Mouse (Mus musculus): ENCODE measurements at regions not wholly inside any gene's neighbourhood (a gene's known extent, or its start where the extent isn't known, plus 50 kb on each side); places are given as distances from the start of the nearest gene placed in this dataset.

DNA sequence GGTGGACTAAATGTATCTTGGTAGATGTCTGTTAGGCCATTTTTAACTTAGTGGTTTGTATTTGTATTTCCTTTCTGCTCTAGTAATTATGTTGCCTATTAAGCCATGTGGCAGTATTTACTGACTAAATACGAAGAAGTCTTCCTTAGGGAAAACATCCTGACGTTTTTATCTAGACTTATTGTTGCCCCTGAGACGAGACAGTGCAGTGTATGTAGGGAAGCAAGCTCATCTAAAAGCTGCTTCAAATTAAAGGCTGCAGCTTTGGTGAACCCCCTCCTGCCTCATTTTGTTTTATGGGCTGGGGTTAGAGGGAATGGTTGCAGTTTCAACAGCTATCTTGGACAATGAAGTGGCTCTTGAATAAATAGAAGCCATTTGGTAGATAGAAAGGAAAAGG, 54.6 kb upstream of the C1galt1 start:
- Histone ChIP-seq H3K4me1 (ENCODE audit: insufficient read depth) (no peaks in the 10 kb centered on the region), H3K36me3 (replicated peaks; ENCODE audit: insufficient read depth, low read length) (no peaks in the 10 kb centered on the region), H3K27me3 (ENCODE audit: insufficient read depth, low read length) (no peaks in the 10 kb centered on the region), H3K9me3 (ENCODE audit: low read length) (no peaks in the 10 kb centered on the region), H3K4me3 (ENCODE audit: low read depth, low read length) (no peak overlapping the region), H3K9ac (replicated peaks) (no peak overlapping the region), H3K27ac (ENCODE audit: low read depth) (no peak overlapping the region), H3K4me2 (ENCODE audit: low read depth, low read length) (no peak overlapping the region)
- no peak for ATAC-seq
- no peak for DNase-seq
- WGBS (ENCODE audit: insufficient replicate concordance), result 40% methylated on average over 3 of the region's 3 CpGs
- TF ChIP-seq CTCF (IDR thresholded peaks at IDR 0.05; ENCODE audit: low read depth) (no peak), EP300 (IDR thresholded peaks at IDR 0.05; ENCODE audit: low read depth) (no peak)

- Histone ChIP-seq H3K27me3 (ENCODE audit: insufficient read depth, low read length) (no peaks in the 10 kb centered on the region), H3K4me2 (ENCODE audit: low read depth, low read length) (no peak overlapping the region), H3K36me3 (replicated peaks; ENCODE audit: insufficient read depth, low read length) (no peaks in the 10 kb centered on the region), H3K27ac (ENCODE audit: low read depth) (no peak overlapping the region), H3K4me3 (ENCODE audit: low read depth, low read length) (no peak overlapping the region), H3K9me3 (ENCODE audit: low read length) (no peaks in the 10 kb centered on the region), H3K4me1 (ENCODE audit: insufficient read depth) (no peaks in the 10 kb centered on the region), H3K9ac (replicated peaks) (no peak overlapping the region)
- ATAC-seq (no peak), DNase-seq (no peak)
- 36% methylated on average over 3 of the region's 3 CpGs for WGBS (ENCODE audit: insufficient replicate concordance)
- no peak for TF ChIP-seq CTCF (IDR thresholded peaks at IDR 0.05; ENCODE audit: low read depth)
- TF ChIP-seq EP300 (IDR thresholded peaks at IDR 0.05; ENCODE audit: low read depth), result no peak
Observed at GRCm38 (mm10) chr6:7789071-7789470, 55.6 kb upstream of the C1galt1 start.

- H3K27ac ChIP-seq (ENCODE audit: low read depth), result no peak overlapping the region
- no peaks in the 10 kb centered on the region for H3K27me3 ChIP-seq (ENCODE audit: insufficient read depth, low read length)
- no peak for DNase-seq
- H3K9ac ChIP-seq (replicated peaks), result no peak overlapping the region
- H3K4me1 ChIP-seq (ENCODE audit: insufficient read depth), result no peaks in the 10 kb centered on the region
- TF ChIP-seq CTCF (IDR thresholded peaks at IDR 0.05; ENCODE audit: low read depth), result no peak
- no peak for TF ChIP-seq EP300 (IDR thresholded peaks at IDR 0.05; ENCODE audit: low read depth)
- H3K36me3 ChIP-seq (replicated peaks; ENCODE audit: insufficient read depth, low read length), result no peaks in the 10 kb centered on the region
- H3K4me2 ChIP-seq (ENCODE audit: low read depth, low read length), result no peak overlapping the region
- no peaks in the 10 kb centered on the region for H3K9me3 ChIP-seq (ENCODE audit: low read length)
- no peak overlapping the region for H3K4me3 ChIP-seq (ENCODE audit: low read depth, low read length)
- WGBS (ENCODE audit: insufficient replicate concordance), result 53% methylated on average over 4 of the region's 4 CpGs
- ATAC-seq, result no peak
Observed at GRCm38 (mm10) chr6:7785407-7785806, 59.2 kb upstream of the C1galt1 start.

DNA sequence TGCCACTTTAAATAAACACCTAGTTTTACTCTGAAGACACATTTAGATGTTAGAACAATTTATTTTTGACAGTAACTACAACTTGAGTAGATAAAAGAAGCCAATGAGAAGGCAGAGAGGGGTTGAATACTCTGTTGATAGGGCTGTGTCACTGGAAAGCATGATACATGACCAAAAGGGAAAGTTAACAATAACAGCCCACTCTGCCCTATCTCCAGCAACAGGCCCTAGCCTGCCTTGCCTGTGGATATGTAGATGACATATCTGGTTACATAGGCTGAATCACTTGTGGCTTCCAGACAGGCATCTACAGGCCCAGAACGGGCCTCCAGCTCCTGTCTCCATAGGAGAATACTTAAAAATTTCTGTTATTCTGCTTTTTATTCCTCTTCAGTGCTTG, 61.6 kb upstream of the C1galt1 start:
- Histone ChIP-seq H3K4me3 (ENCODE audit: low read depth, low read length) (no peak overlapping the region), H3K36me3 (replicated peaks; ENCODE audit: insufficient read depth, low read length) (no peaks in the 10 kb centered on the region), H3K9ac (replicated peaks) (no peak overlapping the region), H3K4me2 (ENCODE audit: low read depth, low read length) (no peak overlapping the region), H3K9me3 (ENCODE audit: low read length) (no peaks in the 10 kb centered on the region), H3K27ac (ENCODE audit: low read depth) (no peak overlapping the region), H3K27me3 (ENCODE audit: insufficient read depth, low read length) (no peaks in the 10 kb centered on the region), H3K4me1 (ENCODE audit: insufficient read depth) (0 out of 2 replicates have a peak, but pooled peaks cover 3% of the 10 kb centered on the region)
- DNase-seq (peak; percentile 18), ATAC-seq (peak; percentile 86)
- TF ChIP-seq EP300 (IDR thresholded peaks at IDR 0.05; ENCODE audit: low read depth) (peak; percentile 92), CTCF (IDR thresholded peaks at IDR 0.05; ENCODE audit: low read depth) (no peak)
- 33% methylated on average over 1 of the region's 1 CpGs for WGBS (ENCODE audit: insufficient replicate concordance)

DNA sequence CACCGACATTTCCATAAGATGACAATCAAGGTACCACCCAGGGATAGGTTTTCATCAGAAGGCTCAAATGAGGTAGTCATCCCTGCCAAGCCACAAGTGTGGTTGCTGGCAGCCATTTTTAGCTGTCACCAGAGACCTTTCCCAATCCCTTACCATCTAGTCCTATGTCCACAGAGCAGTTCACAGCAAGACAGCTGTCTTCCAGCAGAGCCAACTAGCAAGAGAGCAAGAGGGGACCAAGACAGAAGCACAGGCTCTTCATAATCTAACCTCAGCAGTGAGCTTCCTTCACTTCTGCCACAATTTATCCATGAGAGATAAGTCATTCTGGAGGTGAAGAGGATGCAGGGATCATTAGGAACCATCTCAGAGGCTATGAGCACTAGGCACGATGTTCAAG, 64.7 kb upstream of the C1galt1 start:
- Histone ChIP-seq H3K4me3 (ENCODE audit: low read depth, low read length) (no peak overlapping the region), H3K27ac (ENCODE audit: low read depth) (no peak overlapping the region), H3K9ac (replicated peaks) (no peak overlapping the region), H3K36me3 (replicated peaks; ENCODE audit: insufficient read depth, low read length) (no peaks in the 10 kb centered on the region), H3K9me3 (ENCODE audit: low read length) (no peaks in the 10 kb centered on the region), H3K4me1 (ENCODE audit: insufficient read depth) (0 out of 2 replicates have a peak, but pooled peaks cover 3% of the 10 kb centered on the region), H3K4me2 (ENCODE audit: low read depth, low read length) (no peak overlapping the region), H3K27me3 (ENCODE audit: insufficient read depth, low read length) (no peaks in the 10 kb centered on the region)
- TF ChIP-seq CTCF (IDR thresholded peaks at IDR 0.05; ENCODE audit: low read depth) (no peak), EP300 (IDR thresholded peaks at IDR 0.05; ENCODE audit: low read depth) (no peak)
- WGBS (ENCODE audit: insufficient replicate concordance), result 77% methylated on average over 2 of the region's 2 CpGs
- no peak for ATAC-seq
- no peak for DNase-seq

- H3K9ac ChIP-seq (replicated peaks), result no peak overlapping the region
- peak; percentile 62 for ATAC-seq
- H3K27me3 ChIP-seq (ENCODE audit: insufficient read depth, low read length), result no peaks in the 10 kb centered on the region
- H3K9me3 ChIP-seq (ENCODE audit: low read length), result no peaks in the 10 kb centered on the region
- H3K4me2 ChIP-seq (ENCODE audit: low read depth, low read length), result peak overlapping the region; percentile 24; the same call in 1 of the 2 replicates
- WGBS (ENCODE audit: insufficient replicate concordance), result 42% methylated on average over 7 of the region's 7 CpGs
- TF ChIP-seq EP300 (IDR thresholded peaks at IDR 0.05; ENCODE audit: low read depth), result peak; percentile 84
- no peak for TF ChIP-seq CTCF (IDR thresholded peaks at IDR 0.05; ENCODE audit: low read depth)
- no peak overlapping the region for H3K4me3 ChIP-seq (ENCODE audit: low read depth, low read length)
- DNase-seq, result no peak
- H3K4me1 ChIP-seq (ENCODE audit: insufficient read depth), result 0 out of 2 replicates have a peak, but pooled peaks cover 3% of the 10 kb centered on the region
- no peak overlapping the region for H3K27ac ChIP-seq (ENCODE audit: low read depth)
- no peaks in the 10 kb centered on the region for H3K36me3 ChIP-seq (replicated peaks; ENCODE audit: insufficient read depth, low read length)
Observed at GRCm38 (mm10) chr6:7778642-7779404, 65.8 kb upstream of the C1galt1 start.

Measured in liver, postnatal 0 days (tissue).